Mouse (Mus musculus) olfactory bulb, adult 2 months (tissue): Measurements from ENCODE around the gene Cdc27. TPM values are rescaled to one million over a fixed set of nuclear protein-coding genes. Genes with fewer than 3 reads are reported as not detected.

Source experiments
- H3K27ac ChIP-seq: fragments of 200-500 bp; 2 replicates; pipeline ENCODE4 v1.5.1; 2012; ENCODE audit warnings: low read depth, low read length; ENCODE audit not compliant: insufficient read depth
- H3K4me1 ChIP-seq: fragments of 200-500 bp; 2 replicates; pipeline ENCODE4 v1.6.1; 2012; ENCODE audit warnings: low read length; ENCODE audit not compliant: control insufficient read depth, insufficient read depth
- H3K4me3 ChIP-seq: fragments of 200-500 bp; 2 replicates; pipeline ENCODE4 v1.5.1; 2012; ENCODE audit warnings: mild to moderate bottlenecking, low read depth, low read length, moderate library complexity; ENCODE audit not compliant: insufficient read depth
- CTCF ChIP-seq: fragments of 200-500 bp; IDR thresholded peaks from 2 replicates; pipeline ENCODE4 v1.5.1; 2012; ENCODE audit warnings: low read depth, mild to moderate bottlenecking, low read length, moderate library complexity; ENCODE audit not compliant: insufficient read depth
- POLR2A ChIP-seq: fragments of 200-500 bp; IDR thresholded peaks from 2 replicates; pipeline ENCODE4 v1.6.1; 2012; ENCODE audit warnings: mild to moderate bottlenecking, low read depth, low read length, moderate library complexity; ENCODE audit not compliant: insufficient read depth
- WGBS: fragments of 180-500 bp; shearing (Covaris S2); methylation state at CpG from one replicate; pipeline ENCODE4 v1.1.7; 2018; 5-methylcytosine and 5-hydroxymethylcytosine counted together
- polyA plus RNA-seq: library from polyadenylated mRNA; stranded (reverse); fragments of >200 nt; gene quantifications from 2 replicates; pipeline ENCODE4 v1.2.4, GENCODE M21; 2012; ENCODE audit warnings: low replicate concordance; ENCODE audit not compliant: missing spikeins, insufficient read depth, insufficient read length

The Cdc27 gene
- polyA plus RNA-seq, 1 experiment = 494 TPM

DNA sequence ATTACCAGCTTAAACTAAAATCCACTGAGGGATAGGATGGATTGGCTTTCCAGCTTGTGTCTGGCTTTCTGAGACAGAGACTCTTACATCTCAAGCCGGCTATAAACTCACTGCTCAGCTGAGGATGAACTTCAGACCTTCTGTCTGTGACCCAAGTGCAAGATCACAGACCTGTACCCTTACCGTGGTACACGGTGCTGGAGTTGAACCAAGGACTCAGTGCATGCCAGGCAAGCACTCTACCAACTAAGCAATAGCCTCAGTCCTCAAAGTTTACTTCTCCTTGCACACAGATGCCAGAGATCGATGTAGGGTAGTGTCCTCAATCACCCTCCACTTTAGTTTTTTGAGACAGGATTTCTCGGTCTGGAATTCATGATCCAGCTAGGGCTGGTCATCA lies 10.6 kb downstream of the Cdc27 start:
- no peak overlapping the region for H3K4me3 ChIP-seq
- TF ChIP-seq CTCF (no peak), POLR2A (no peak)
- 95% methylated on average over 5 of the region's 5 CpGs for WGBS
- H3K27ac ChIP-seq = no peak overlapping the region
- 0 out of 2 replicates have a peak, but pooled peaks cover 1% of the 10 kb centered on the region for H3K4me1 ChIP-seq

DNA sequence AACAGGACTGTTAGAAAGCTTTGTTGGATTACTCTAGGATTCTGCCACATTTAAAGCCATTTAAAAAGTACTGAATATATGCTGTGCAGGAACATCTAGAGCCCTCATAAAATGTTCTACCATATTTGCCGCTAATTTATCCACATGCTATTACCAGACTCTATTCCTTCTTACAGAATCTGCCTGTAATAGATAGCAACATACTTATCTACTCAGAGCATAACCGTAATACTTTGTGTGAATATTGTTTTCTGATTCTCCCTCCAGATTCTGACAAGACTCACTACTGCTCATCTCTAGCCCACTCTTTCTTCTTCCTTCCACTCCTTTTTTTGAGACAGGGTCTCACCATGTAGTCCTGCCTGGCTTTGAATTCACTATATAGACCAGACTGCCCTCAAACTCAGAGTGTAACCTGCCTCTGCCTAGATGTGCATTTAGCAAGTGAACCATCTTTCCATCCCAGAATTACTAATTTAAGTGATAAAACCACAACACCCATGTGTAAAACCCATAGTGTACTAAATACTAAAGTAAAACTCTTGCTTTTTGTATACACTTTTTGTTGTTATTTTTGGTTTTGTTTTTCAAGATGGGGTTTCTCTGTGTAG lies 12.4 kb downstream of the Cdc27 start:
- TF ChIP-seq POLR2A (no peak), CTCF (no peak)
- H3K27ac ChIP-seq = no peak overlapping the region
- WGBS = 99% methylated on average over 2 of the region's 2 CpGs
- no peaks in the 10 kb centered on the region for H3K4me1 ChIP-seq
- H3K4me3 ChIP-seq = no peak overlapping the region

DNA sequence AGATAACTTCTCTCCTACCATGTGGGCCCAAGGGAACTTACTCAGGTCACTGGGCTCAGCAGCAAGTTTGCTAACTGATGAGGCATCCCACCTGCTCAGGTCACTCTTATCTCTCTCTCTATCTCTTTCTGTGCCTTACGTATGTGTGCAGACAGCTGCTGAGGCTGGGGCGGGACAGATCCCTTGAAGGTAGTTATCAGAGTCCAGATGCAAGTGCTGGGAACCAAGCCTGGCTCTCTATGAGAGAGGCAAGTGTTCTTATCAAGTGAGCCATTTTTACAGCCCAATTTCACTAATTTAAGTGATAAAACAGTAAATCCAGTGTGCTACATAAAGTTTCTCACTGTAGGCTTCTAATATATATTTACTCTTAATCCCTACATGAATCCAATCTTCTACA lies 13.6 kb downstream of the Cdc27 start:
- Histone ChIP-seq H3K4me1 (no peaks in the 10 kb centered on the region), H3K27ac (no peak overlapping the region), H3K4me3 (no peak overlapping the region)
- WGBS = 85% methylated on average over 2 of the region's 2 CpGs
- TF ChIP-seq POLR2A (no peak), CTCF (no peak)

DNA sequence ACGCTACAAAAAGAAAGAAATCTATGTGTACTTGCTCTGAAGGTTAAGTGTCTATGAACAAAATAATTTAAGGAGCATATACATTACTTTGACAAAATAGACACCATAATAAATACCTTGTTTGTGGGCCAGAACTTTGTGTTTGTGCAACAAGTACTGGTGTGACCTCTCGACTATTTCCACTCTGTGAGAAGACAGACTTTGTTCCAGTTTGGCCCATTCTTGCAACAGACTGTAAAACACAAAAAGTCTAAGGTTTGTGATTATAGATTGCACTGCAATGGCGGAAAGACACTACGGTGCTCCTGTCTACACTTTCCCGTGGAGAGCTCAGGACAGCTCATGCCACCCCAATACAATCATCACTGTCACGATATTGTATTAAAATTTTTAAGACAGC lies 24.5 kb downstream of the Cdc27 start:
- no peak overlapping the region for H3K4me3 ChIP-seq
- TF ChIP-seq POLR2A (no peak), CTCF (no peak)
- H3K27ac ChIP-seq = no peak overlapping the region
- 93% methylated on average over 6 of the region's 6 CpGs for WGBS
- H3K4me1 ChIP-seq = no peaks in the 10 kb centered on the region

DNA sequence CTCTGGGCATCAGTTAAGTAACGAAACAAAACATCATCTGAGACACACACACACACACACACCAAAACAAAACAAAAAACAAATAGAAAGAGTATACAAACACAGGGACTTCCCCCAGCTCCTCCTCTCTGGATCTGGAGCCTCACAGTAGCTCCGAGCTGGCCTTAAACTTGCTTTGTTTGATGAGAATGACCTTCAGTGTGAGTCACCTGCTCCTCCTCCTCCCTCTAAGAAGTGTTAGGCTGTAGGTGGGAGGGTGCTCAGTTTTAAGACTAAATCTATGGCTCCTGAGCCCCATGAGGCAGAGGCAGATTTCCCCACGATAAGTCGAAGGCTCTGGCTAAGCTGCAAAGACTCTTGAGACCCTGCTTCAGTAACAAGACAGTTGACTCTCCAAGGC lies 38.0 kb downstream of the Cdc27 start:
- 47% methylated on average over 4 of the region's 4 CpGs for WGBS
- TF ChIP-seq CTCF = no peak
- TF ChIP-seq POLR2A = no peak
- H3K4me3 ChIP-seq = no peak overlapping the region
- H3K27ac ChIP-seq = no peak overlapping the region
- no peaks in the 10 kb centered on the region for H3K4me1 ChIP-seq

DNA sequence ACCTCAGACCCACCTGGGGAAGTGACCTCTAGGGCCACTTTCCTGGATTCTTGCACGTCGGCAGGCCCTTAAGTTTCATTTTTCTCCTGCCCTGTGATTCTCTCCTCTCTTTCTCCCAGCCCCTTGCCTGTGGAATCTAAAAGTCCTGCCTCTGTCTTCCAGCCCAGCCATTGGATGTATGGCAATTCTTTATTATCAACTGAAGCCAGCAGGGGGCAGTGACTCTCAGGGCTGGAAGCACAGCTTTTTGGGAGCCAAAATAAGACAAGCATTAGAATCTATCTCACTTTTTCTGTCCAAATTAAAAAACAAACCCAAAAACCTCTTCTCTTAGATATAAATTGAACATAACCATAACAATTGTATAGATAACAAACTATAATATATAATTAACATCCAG lies 39.8 kb downstream of the Cdc27 start:
- Histone ChIP-seq H3K4me3 (no peak overlapping the region), H3K4me1 (no peaks in the 10 kb centered on the region), H3K27ac (no peak overlapping the region)
- WGBS = 88% methylated on average over 2 of the region's 2 CpGs
- TF ChIP-seq CTCF (no peak), POLR2A (no peak)

DNA sequence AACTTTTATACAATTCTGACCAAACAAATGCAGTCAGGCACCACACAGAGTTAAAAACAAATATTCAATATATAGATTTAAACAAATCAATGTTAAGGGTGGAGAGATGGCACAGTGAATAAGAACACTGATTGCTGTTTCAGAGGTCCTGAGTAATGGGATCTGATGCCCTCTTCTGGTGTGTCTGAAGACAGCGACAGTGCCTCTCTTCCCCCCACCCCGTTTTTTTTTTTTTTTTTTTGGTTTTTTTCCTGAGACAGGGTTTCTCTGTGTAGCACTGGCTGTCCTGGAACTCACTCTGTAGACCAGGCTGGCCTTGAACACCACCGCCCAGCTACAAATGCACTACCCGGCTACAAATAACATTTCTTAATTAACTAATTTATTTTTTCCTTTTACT lies 42.0 kb downstream of the Cdc27 start:
- H3K4me3 ChIP-seq = no peak overlapping the region
- no peak overlapping the region for H3K27ac ChIP-seq
- no peaks in the 10 kb centered on the region for H3K4me1 ChIP-seq
- TF ChIP-seq POLR2A (no peak), CTCF (no peak)
- WGBS = 80% methylated on average over 4 of the region's 4 CpGs

DNA sequence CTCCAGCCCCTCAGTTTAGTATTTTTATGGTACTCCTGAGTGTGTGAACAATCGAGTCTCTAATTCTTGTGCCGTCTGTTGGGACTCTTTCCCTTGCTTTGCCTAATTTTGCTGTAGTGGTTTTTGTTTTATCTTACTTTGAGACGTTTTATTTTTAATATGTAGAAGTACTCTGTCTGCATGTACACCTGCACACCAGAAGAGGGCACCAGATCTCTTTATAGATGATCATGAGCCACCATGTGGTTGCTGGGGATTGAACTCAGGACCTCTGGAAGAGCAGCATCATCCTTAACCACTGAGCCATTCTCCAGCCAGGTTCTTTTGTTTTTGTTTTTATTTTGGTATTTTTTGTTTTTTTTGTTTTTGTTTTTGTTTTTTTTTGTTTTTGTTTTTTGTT lies 62.1 kb downstream of the Cdc27 start:
- TF ChIP-seq POLR2A = no peak
- no peak for TF ChIP-seq CTCF
- 90% methylated on average over 3 of the region's 3 CpGs for WGBS
- Histone ChIP-seq H3K4me1 (no peaks in the 10 kb centered on the region), H3K4me3 (no peak overlapping the region), H3K27ac (no peak overlapping the region)

DNA sequence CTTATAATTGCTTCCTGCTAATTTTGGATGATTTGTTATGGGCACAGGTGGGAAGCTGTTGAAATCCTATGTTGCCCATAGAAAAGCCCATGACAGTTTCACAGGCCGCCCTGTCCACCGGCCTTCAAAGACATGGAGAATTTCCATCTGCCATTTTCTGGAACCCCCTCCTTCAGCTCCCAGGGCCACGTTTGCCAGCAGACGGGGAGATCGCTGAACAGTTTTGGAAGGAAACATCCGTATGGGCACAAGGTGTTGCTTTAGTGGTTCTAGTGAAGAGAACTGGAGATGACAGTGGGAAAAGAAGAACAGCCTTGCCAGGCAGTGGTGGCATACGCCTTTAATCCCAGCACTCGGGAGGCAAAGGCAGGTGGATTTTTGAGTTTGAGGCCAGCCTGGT lies 68.4 kb downstream of the Cdc27 start:
- no peak for TF ChIP-seq CTCF
- TF ChIP-seq POLR2A = no peak
- WGBS = 92% methylated on average over 8 of the region's 8 CpGs
- no peaks in the 10 kb centered on the region for H3K4me1 ChIP-seq
- H3K27ac ChIP-seq = no peak overlapping the region
- no peak overlapping the region for H3K4me3 ChIP-seq

DNA sequence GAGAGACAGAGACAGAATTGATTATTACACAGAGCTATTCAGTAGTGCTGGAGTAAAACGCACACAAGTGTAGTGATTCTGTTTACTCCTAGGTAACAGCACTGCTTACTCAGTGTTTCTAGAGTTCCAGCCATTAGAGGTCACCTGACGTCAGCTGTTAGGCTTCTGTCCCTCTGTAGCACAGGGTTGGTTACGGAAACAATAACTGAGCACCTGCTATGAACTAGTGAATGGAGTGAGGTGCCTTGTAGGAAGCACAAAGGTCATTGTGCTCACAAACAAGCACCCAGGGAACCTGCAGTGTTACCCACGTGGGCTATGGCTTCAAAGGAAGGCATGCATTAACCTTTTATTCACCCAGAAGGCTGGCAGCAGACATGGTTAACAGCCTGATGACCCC lies 70.9 kb downstream of the Cdc27 start:
- WGBS = 78% methylated on average over 4 of the region's 4 CpGs
- Histone ChIP-seq H3K4me1 (no peaks in the 10 kb centered on the region), H3K4me3 (no peak overlapping the region), H3K27ac (no peak overlapping the region)
- TF ChIP-seq CTCF (no peak), POLR2A (no peak)
